Mouse (Mus musculus) neural tube, embryonic 11.5 days (tissue): ENCODE measurements at regions not wholly inside any gene's neighbourhood (a gene's known extent, or its start where the extent isn't known, plus 50 kb on each side); places are given as distances from the start of the nearest gene placed in this dataset.

ENCODE experiments used
- ATAC-seq: fragments of 200-750 bp; cut with Nextera tagmentation; 2 replicates; pipeline ENCODE4 v1.8.0; 2017; ENCODE audit warnings: moderate number of reproducible peaks, mild to moderate bottlenecking, moderate TSS enrichment, moderate library complexity; ENCODE audit not compliant: insufficient read depth, low FRiP score, low TSS enrichment
- DNase-seq: peaks from one replicate; pipeline ENCODE4 v3.0.0-alpha.2; 2015; ENCODE audit warnings: low spot score
- H3K27ac ChIP-seq: fragments of 300-500 bp; sonication (generic); 2 replicates; pipeline ENCODE4 v1.5.1; 2014; ENCODE audit warnings: low read depth, mild to moderate bottlenecking, low read length
- H3K27me3 ChIP-seq: fragments of 300-500 bp; sonication (generic); 2 replicates; pipeline ENCODE4 v1.6.1; 2014; ENCODE audit warnings: mild to moderate bottlenecking, low read length, mixed read lengths; ENCODE audit not compliant: control insufficient read depth, insufficient read depth
- H3K36me3 ChIP-seq: fragments of 300-500 bp; sonication (generic); 2 replicates; pipeline ENCODE4 v1.6.1; 2014; ENCODE audit warnings: mild to moderate bottlenecking, low read length, moderate library complexity, mixed read lengths; ENCODE audit not compliant: control insufficient read depth, insufficient read depth
- H3K4me1 ChIP-seq: fragments of 300-500 bp; sonication (generic); 2 replicates; pipeline ENCODE4 v1.6.1; 2014; ENCODE audit warnings: low read length, mixed read lengths; ENCODE audit not compliant: control insufficient read depth, insufficient read depth
- H3K4me2 ChIP-seq: fragments of 300-500 bp; sonication (generic); 2 replicates; pipeline ENCODE4 v1.6.1; 2014; ENCODE audit warnings: low read depth, mild to moderate bottlenecking, moderate library complexity
- H3K4me3 ChIP-seq: fragments of 300-500 bp; sonication (generic); 2 replicates; pipeline ENCODE4 v1.5.1; 2014; ENCODE audit warnings: low read depth, low read length
- H3K9ac ChIP-seq: fragments of 300-500 bp; sonication (generic); 2 replicates; pipeline ENCODE4 v1.6.1; 2014; ENCODE audit warnings: mild to moderate bottlenecking, low read length
- H3K9me3 ChIP-seq: fragments of 300-500 bp; sonication (generic); 2 replicates; pipeline ENCODE4 v1.6.1; 2016; ENCODE audit warnings: low read length; ENCODE audit not compliant: control insufficient read depth
- WGBS: fragments of 180-500 bp; shearing (Covaris S2); extraction: QIAGEN DNeasy Blood & Tissue Kit; methylation state at CpG from one replicate; pipeline ENCODE4 v1.1.7; 2014; 5-methylcytosine and 5-hydroxymethylcytosine counted together

GRCm38 (mm10) chr12:71601091-71601690 lies 229.7 kb upstream of the Daam1 start:
- ATAC-seq (no peak), DNase-seq (no peak)
- Histone ChIP-seq H3K4me3 (no peak overlapping the region), H3K9ac (no peak overlapping the region), H3K4me2 (no peak overlapping the region), H3K36me3 (no peaks in the 10 kb centered on the region), H3K9me3 (no peaks in the 10 kb centered on the region), H3K4me1 (no peaks in the 10 kb centered on the region), H3K27me3 (no peaks in the 10 kb centered on the region), H3K27ac (no peak overlapping the region)
- WGBS = 77% methylated on average over 8 of the region's 8 CpGs

- ATAC-seq (no peak), DNase-seq (no peak)
- no peaks in the 10 kb centered on the region for H3K36me3 ChIP-seq
- no peak overlapping the region for H3K27ac ChIP-seq
- H3K9me3 ChIP-seq = no peaks in the 10 kb centered on the region
- H3K4me2 ChIP-seq = no peak overlapping the region
- WGBS = 83% methylated on average over 10 of the region's 10 CpGs
- no peaks in the 10 kb centered on the region for H3K4me1 ChIP-seq
- H3K4me3 ChIP-seq = no peak overlapping the region
- no peak overlapping the region for H3K9ac ChIP-seq
- H3K27me3 ChIP-seq = no peaks in the 10 kb centered on the region
Measured at GRCm38 (mm10) chr12:71603136-71603535, 227.7 kb upstream of the Daam1 start.

GRCm38 (mm10) chr12:71606366-71606765 lies 224.5 kb upstream of the Daam1 start:
- H3K9ac ChIP-seq = no peak overlapping the region
- no peaks in the 10 kb centered on the region for H3K36me3 ChIP-seq
- DNase-seq (no peak), ATAC-seq (no peak)
- H3K4me2 ChIP-seq = no peak overlapping the region
- no peaks in the 10 kb centered on the region; the same call in 1 of the 2 replicates for H3K9me3 ChIP-seq
- no peaks in the 10 kb centered on the region for H3K4me1 ChIP-seq
- H3K27ac ChIP-seq = no peak overlapping the region
- H3K27me3 ChIP-seq = no peaks in the 10 kb centered on the region
- 90% methylated on average over 3 of the region's 3 CpGs for WGBS
- H3K4me3 ChIP-seq = no peak overlapping the region

GRCm38 (mm10) chr12:71607966-71608365 lies 222.9 kb upstream of the Daam1 start:
- Histone ChIP-seq H3K36me3 (no peaks in the 10 kb centered on the region), H3K4me1 (no peaks in the 10 kb centered on the region), H3K9me3 (no peaks in the 10 kb centered on the region; the same call in 1 of the 2 replicates), H3K27ac (no peak overlapping the region), H3K9ac (no peak overlapping the region), H3K4me2 (no peak overlapping the region), H3K4me3 (no peak overlapping the region), H3K27me3 (no peaks in the 10 kb centered on the region)
- 93% methylated on average over 4 of the region's 4 CpGs for WGBS
- ATAC-seq (no peak), DNase-seq (no peak)

- Histone ChIP-seq H3K27ac (no peak overlapping the region), H3K4me1 (no peaks in the 10 kb centered on the region), H3K36me3 (no peaks in the 10 kb centered on the region), H3K4me3 (no peak overlapping the region), H3K9me3 (no peaks in the 10 kb centered on the region; the same call in 1 of the 2 replicates), H3K9ac (no peak overlapping the region), H3K27me3 (no peaks in the 10 kb centered on the region), H3K4me2 (no peak overlapping the region)
- no peak for ATAC-seq
- DNase-seq = no peak
- WGBS = 69% methylated on average over 8 of the region's 8 CpGs
Measured at GRCm38 (mm10) chr12:71613326-71613725, 217.6 kb upstream of the Daam1 start.

GRCm38 (mm10) chr12:71614945-71615344 lies 215.9 kb upstream of the Daam1 start:
- Histone ChIP-seq H3K9ac (no peak overlapping the region), H3K9me3 (no peaks in the 10 kb centered on the region), H3K4me2 (no peak overlapping the region), H3K27me3 (no peaks in the 10 kb centered on the region), H3K4me3 (no peak overlapping the region), H3K27ac (no peak overlapping the region), H3K36me3 (no peaks in the 10 kb centered on the region), H3K4me1 (peaks cover under 1% of the 10 kb centered on the region; the same call in 1 of the 2 replicates)
- whole genome bisulfite sequencing = 90% methylated on average over 2 of the region's 2 CpGs
- DNase-seq = no peak
- ATAC-seq = no peak

GRCm38 (mm10) chr12:71615383-71615782 lies 215.5 kb upstream of the Daam1 start:
- H3K9me3 ChIP-seq = no peaks in the 10 kb centered on the region
- ATAC-seq (no peak), DNase-seq (no peak)
- WGBS = 75% methylated on average over 2 of the region's 2 CpGs
- H3K9ac ChIP-seq = no peak overlapping the region
- H3K4me3 ChIP-seq = no peak overlapping the region
- peaks cover 2% of the 10 kb centered on the region; the same call in 1 of the 2 replicates for H3K4me1 ChIP-seq
- no peak overlapping the region for H3K27ac ChIP-seq
- no peak overlapping the region for H3K4me2 ChIP-seq
- no peaks in the 10 kb centered on the region for H3K36me3 ChIP-seq
- H3K27me3 ChIP-seq = no peaks in the 10 kb centered on the region

- H3K27ac ChIP-seq = no peak overlapping the region
- WGBS = 85% methylated on average over 4 of the region's 4 CpGs
Measured at GRCm38 (mm10) chr12:71616121-71616520, 214.8 kb upstream of the Daam1 start.

GRCm38 (mm10) chr12:71618466-71618865 lies 212.4 kb upstream of the Daam1 start:
- Histone ChIP-seq H3K4me2 (no peak overlapping the region), H3K9ac (no peak overlapping the region), H3K4me3 (no peak overlapping the region), H3K27ac (no peak overlapping the region), H3K9me3 (no peaks in the 10 kb centered on the region), H3K4me1 (peaks cover 2% of the 10 kb centered on the region; the same call in 1 of the 2 replicates), H3K36me3 (no peaks in the 10 kb centered on the region), H3K27me3 (no peaks in the 10 kb centered on the region)
- no peak for DNase-seq
- 83% methylated on average over 6 of the region's 6 CpGs for WGBS
- no peak for ATAC-seq

More at GRCm38 (mm10) chr12:71616121-71616520, 214.8 kb upstream of the Daam1 start:
- ATAC-seq = no peak
- Histone ChIP-seq H3K9me3 (no peaks in the 10 kb centered on the region), H3K4me3 (no peak overlapping the region), H3K4me2 (no peak overlapping the region), H3K27me3 (no peaks in the 10 kb centered on the region), H3K9ac (no peak overlapping the region), H3K4me1 (peaks cover 2% of the 10 kb centered on the region; the same call in 1 of the 2 replicates), H3K36me3 (no peaks in the 10 kb centered on the region)
- DNase-seq = no peak
